Mouse (Mus musculus): ENCODE measurements around the gene Calr.
"Not testable (repeated sequence)": the region's sequence is repeated elsewhere in the genome, so short reads cannot be mapped to it uniquely, and the experiment has no call there.

Calr gene

DNA sequence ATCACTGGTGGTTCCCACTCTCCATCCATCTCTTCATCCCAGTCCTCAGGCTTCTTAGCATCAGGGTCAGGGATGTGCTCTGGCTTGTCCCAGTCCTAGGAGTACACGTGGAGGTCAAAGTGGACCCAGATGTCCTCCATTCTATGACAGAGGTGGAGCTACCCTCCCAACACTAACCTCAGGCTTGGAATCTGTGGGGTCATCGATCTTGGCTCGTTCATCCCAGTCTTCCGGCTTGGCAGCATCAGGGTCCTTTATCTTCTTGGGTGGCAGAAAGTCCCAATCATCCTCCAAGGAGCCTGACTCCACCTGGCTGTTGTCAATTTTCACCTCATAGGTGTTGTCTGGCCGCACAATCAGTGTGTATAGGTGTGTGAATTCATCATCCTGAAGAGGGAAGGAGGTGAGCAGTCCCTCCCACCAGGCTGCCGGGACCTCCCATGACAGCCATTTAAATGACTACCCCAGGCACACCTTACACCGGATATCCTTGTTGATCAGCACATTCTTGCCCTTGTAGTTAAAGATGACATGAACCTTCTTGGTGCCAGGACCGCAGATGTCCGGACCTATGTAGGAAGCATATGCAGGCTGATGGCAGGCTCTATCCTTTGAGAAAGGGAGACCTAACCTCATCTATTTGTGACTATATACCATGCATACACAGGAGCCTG lies 2.2 kb downstream of the Calr start:
- DNase-seq = no peak

DNA sequence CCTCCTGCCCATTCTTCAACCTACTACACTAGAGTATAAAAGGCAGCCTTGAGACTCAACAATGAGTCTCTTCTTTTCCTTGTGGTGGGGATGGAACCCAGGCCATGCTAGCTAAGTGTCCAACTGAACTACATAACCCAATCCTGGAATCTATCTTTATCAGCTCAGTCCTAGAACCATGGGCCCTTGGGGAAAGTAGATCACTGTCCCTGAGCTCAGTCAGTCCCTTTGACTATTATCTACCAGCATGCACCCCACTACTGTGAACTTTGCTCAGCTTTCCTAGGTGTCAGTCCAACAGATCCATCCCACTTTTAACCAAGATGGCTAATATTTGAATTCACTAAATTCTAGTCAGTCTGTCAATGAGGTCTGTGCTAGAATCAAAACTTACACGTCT lies 5.2 kb downstream of the Calr start:
- DNase-seq = no peak

DNA sequence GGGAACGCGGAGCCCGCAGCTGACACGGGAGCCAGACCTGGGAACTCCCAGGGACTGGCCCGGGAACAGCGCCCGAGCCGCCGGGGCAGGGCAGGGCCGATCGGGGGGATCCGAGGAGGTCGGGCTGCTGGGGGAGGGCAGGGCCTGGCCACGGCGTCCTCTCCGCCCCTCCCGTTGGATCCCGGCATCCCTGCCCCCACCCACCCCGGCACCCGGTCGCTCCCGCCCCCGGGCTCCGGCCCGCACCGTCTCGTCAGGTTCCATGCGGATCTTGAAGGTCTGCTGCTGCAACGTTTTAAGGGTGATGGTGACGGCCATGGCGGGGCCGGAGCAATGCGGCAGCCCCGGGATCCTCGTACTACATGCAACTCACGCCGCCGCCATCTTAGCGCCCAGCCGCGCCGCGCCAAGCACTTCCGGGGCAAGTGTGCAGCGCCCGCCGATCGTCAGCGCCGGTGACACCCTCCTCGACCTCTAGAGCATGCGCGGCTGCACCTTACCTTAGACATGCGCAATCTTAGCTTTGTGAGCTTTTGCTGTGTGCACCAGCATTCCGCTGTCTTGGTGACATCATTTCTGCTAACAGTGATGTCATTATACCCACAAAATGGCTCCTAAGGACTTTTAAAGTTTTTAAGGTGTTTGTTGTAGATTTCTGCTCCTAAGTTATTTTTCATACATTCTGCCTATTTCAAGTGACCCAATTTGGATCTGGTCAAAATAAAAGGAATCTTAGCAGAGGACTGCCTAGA lies 6.3 kb downstream of the Calr start, which contains the start of gene Rad23a:
TSS of gene Rad23a (minus strand) at position 418 of the 752 bp plus-strand sequence.
- peak; percentile 80 to 83 for DNase-seq

DNA sequence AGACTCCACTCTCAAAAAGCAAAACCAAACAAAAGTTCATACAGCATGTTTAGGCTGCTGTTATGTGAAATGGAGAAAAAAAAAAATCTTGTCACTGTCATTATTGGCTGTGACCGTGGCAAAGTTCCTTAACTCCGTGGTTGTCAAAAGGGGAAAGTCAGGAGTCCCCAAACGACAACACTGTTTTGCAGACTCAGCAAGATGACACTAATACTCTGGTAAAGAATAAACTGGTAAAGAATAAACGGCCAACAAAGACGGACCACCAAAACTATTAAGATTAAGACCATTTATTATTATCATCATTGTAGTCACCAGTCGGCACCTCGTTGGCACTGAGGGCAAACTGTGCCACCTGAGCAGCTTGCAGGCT lies 6.9 kb downstream of the Calr start:
- DNase-seq = no peak

DNA sequence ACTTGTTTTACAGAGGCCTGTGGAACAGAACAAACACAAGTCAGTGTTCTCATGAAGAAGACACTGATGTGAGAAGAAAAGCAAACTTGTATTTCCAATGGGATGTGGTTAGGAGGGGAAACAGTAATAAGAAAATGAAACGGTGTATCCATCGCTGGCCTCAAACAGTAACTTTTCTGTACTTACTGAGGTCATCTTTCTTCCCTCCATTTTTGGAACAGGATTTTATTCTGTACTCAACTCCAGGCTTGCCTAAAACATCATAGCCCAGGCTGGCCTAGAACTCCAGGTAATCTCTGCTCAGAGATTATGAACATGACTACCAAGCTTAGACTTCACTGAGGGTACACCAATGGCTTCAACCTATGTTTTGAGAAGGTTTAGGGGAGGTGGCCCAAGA lies 7.3 kb downstream of the Calr start:
- no peak for DNase-seq

DNA sequence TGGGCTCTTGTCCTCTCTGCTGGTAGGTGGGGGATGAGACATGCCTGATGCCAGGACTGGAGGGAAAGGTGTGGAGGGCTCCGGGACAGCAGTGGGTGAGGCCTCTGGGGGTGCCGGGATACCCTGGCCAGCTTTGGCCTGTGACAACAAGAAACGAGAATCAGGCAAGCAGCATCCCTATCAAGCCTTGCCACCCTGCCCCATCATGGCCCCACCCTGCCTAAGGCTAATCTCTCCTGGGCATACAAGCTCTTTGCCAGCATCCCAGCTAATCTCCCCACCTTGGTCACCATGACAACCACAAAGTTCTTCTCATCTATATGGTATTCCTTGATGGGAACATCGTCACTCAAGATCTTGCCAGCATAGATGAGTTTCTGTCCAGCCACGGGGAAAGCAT lies 8.2 kb downstream of the Calr start:
- DNase-seq = no peak

DNA sequence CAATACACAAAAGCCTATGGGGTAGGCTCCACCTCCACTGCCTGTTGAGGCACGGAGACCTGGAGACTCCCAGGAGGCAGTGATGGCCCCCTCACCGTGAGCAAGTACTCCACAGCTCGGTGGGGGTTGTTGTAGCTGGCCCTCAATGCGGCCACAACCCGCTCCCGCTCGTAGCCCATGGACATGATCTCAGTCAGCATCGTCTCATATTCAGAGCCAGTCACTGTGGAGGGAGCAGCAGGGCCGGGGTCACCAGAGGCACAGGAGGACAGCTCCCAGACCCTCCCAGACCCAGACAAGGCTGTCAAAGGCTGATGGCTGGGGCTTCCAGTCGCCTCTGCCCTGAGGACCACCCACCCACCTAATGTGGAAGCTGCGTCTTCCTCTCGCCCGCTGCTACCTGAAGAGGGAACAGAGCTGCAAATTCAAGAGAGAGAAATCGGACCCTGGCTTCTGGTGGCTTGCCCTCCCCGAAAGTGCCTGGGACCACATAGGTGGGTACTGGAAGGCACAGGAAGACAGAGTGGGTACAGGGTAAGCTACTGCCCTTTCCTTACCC lies 8.7 kb downstream of the Calr start:
- DNase-seq = no peak

DNA sequence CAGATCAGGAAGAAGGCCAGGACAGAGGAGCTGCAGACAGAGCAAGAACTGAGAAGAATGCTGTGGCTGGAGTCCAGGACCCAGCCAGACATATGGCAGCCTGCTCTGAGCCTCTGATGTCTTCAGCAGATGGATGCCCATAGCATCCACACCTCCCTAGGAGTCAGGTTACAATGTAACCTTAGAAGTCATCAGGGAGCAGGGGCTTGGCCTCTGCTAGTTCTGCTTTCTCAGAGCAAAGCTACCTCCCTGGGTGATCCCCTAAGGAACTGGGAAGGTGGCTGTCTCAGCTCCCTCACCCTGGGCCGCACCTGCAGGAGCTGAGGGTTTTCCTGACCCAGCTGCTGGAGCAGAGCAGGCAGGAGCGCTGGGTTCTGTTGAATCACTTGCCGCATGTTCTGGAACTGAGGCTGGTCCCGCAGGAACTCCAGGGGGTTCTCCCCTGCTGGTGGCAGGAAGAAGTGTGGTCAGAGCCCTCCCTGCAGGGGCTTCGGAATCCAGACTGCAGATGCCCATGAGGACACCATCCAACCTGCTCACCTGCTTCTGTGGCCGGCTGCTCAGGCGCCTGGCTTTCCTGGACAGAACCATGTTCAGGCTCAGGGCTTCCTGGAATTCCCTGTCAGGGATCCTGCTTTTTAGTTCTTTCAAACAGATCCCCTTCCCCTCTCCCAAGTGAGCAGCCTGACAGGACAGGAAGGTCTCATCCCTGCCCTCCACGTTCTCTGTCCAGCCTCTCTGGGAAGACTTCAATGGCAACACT lies 9.4 kb downstream of the Calr start:
- DNase-seq = no peak

DNA sequence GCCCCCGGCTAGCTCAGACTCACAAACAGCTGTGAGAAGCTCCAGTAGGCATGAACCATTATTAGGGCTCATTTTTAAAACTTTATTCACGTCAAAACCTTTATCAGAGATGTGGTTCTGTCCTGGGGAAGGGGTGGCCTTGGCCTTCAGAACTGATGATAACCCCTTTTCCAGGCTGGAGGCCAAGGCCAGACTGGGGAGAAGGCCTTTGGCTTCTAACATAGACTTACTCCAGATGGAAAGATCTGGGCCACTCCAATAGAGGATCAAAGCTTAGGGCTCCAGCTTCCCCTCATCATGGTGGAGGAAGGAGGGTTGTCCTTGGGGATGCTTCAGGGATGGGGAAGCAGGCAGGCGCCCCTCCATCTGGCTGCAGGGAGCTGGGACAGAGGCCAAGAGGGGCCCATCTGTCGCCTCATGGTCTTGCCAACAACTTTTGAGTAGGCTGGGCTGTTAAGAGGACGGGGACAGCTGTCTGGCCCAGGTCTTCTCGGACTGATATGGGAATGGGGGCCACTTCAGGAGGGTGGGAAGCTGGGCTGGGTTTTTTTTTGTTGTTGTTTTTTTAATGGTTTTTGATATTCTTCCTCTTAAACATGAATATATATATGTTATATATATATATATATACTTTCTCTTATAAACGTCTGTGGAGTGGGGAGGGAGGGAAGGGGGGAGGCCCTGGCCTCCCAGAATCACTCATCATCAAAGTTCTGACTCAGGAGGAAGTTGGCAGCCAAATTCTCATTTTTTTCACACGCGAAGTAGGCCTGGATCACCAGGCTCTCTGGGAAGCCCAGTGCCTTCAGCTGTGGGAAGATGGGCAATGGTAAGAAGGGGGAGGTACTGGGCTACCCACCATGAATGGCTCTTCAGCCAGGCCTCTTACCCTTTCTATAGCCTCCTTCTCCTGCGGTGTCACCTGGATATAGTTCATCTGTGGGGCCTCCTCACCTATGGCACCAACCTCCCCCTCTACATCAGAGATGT lies 11.6 kb downstream of the Calr start:
- no peak for DNase-seq

DNA sequence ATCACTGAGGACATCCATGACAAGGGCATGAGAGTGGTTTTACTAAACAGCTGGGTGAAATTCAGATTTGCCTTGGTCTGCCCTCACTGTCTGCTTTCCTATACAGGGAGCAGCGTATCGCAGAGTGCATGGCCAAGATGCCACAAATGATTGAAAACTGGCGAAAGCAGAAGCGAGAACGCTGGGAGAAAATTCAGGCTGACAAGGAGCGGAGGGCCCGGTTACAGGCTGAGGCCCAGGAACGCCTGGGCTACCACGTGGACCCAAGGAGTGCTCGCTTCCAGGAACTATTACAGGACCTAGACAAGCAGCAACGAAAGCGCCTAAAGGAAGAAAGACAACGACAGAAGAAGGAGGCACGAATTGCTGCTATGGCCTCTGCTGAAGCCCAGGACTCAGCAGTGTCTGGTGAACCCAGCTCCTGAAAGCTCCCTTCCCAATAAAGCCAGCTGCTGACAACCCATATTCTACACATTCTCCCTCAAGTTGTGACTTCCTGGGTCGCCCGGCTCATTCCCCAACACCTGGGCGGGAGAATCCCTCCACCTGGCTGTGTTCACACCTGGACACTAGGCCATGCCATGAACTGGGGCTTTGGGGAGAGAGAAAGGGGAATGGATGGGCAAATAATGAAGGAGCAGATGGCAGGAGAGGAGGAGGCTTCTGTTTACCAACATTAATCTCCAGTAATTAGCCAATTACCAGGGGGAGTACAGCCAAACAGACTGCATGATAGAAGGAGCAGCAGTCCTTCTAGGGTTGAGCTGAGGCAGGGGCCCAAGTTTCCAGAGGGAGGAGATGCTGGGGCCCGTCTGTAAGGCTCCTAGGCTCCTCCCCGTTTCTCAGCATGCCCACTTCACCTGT lies 12.5 kb downstream of the Calr start:
- no peak for DNase-seq

DNA sequence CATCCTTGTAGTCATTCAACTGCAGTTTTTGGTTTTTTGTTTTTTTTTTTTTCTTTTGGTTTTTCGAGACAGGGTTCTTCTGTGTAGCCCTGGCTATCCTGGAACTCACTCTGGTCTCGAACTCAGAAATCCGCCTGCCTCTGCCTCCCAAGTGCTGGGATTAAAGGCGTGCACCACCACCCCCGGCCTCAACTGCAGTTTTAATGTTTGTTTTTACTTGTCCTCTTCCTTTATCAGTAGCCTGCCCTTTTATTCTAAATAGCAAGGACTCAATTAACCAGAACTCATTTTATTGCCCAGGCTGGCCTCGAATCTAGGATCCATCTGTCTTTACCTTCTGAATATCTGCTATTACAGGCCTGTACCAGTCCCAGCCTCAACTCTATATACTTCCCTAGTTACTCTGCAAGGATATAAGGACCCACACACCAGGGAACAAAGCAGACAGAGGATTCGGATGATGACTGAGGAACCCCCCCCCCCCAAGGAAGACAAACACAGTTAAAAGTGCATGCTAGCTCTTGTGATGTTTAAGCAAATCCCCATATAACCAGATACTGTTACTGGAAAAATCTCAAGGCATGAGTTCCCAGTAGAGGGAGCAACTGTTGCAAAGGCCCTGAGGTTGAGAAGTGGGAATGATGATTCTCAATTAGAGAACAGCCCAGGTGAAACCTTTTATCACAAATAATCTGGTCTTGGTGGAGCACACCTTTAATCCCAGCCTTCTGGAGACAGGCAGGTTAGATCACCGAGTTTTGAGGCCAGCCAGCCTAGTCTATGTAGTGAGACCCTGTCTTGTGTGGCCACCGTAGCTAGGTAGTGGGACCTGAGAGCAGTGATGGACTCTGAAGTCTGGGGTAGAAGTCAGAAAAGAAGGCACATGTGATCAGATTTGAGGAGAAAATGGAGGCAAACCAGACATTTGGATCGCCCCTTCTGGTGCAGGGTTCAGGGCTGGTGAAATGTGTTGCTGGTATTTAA lies 13.7 kb downstream of the Calr start:
- no peak for DNase-seq

DNA sequence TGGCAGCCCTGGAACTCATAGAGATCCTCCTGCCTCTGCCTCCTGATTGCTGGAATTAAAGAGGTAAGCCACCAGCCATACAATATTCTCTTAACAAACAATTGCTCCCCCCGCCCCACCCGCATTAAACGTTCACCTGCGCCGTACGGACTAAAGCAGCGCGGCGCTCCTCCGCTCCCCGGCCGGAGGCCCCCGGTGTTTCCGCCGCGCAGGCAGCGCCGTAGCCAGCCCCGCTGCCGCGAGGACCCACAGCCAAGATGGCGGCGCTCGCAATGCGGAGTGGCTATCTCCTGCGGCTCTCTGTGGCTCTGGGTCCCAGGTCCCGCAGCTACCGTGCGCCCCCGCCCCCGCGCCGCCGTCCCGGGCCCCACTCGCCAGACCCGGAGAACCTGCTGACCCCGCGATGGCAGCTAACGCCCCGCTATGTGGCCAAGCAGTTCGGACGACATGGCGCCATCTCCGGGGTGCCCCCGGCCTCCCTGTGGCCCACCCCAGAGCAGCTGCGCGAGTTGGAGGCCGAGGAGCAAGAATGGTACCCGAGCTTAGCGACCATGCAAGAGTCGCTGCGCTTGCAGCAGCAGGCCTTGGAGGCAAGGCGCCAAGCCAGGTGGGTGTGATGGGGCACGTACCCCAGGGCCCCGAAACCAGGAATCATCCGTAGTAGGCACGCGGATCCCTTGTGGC lies 14.6 kb downstream of the Calr start:
- DNase-seq = peak; percentile 71 to 87

DNA sequence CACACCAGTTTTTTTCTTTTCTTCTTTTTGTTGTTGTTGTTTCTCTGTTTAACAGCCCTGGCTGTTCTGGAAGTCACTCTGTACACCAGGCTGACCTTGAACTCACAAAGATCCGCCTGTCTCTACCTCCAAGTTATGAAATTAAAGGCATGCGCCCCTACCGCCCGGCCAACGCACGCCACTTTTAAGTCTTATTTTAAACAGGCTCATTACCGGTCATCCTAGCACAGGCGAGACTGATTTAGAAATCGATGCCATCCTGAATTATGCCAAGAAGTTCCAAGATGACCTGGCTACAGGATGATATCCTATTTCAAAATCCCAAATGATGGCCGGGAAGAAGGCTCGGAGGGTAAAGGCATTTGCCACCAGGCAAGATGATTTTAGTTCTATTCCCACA lies 15.2 kb downstream of the Calr start, which contains the start of gene Gadd45gip1:
TSS of gene Gadd45gip1 (plus strand) at position 33 of the 400 bp plus-strand sequence.
- peak; percentile 40 to 61 for DNase-seq

DNA sequence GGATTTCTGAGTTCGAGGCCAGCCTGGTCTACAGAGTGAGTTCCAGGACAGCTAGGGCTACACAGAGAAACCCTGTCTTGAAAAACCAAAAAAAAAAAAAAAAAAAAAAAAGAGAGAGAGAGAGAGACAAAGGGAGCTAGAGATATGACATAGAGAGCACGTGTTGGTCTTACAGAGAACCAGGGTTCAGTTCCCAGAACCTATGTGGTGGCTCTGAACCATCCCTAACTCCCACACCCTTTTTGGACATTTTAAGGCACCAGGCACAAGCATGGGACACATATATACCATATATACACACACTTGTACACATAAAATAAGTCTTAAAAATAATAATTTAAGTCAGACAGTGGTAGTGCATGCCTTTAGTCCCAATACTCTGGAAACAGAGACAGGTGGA lies 20.2 kb downstream of the Calr start:
- not testable (repeated sequence) for DNase-seq

DNA sequence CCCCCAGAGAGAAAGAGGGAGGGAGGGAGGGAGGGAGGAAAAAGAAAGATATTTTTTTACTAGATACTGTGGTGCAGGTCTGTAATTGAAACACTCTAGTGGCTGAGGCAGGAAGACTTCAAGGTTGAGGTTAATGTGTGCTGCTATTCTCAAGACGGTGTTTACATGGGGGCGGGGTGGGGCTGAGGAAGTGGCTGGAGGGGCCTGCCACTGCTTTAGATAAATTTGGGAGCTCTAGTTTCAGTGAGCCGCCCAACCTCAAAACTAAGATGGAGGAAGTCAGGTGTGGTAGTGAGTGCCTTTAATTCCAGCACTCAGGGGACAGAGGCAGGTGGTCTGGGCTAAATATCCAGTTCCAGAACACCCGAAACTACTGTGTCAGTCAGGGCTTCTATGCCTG lies 21.1 kb downstream of the Calr start:
- peak; percentile 41 to 51 for DNase-seq

DNA sequence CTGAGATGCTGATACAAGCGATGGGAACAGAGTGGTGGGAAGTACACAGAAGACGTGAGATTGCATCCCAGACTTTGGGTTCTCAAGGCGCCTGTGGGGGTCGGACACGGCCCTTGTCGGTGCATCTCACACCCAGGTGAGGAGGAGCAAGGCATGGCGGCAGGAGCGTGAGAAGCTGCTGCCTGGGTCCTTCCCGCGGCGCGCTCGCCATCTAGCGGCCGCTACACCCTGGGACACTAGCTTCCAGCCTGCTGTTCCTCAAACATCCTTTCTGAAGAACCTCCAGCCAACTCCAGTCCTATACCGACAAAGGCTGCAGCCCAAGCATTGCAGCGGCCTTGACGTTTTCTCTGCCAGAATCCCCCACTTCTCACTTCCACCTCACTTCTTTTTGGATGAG lies 23.1 kb downstream of the Calr start:
- peak; percentile 36 to 63 for DNase-seq

DNA sequence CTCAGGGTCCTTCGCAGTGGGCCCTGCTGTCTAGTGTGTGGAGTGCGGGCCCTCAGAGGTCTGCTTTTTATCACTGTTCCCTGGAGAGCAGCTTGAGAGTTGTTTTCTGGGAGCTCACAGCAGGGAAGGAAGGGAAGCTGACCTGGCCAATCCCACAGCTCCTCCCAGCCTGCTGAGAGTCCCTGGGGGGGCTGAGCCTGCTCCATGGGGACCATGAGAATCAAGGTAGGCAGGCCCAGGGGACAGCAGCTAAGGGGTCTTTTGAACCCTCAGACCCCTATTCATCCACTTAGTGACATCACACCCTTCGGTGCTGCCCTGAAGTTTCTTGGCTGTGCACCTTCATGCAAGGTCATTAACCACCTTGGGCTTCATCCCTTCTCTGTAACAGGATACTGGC lies 24.0 kb downstream of the Calr start, which contains the start of gene Dand5:
TSS of gene Dand5 (minus strand) at position 101 of the 400 bp plus-strand sequence.
- DNase-seq = no peak

DNA sequence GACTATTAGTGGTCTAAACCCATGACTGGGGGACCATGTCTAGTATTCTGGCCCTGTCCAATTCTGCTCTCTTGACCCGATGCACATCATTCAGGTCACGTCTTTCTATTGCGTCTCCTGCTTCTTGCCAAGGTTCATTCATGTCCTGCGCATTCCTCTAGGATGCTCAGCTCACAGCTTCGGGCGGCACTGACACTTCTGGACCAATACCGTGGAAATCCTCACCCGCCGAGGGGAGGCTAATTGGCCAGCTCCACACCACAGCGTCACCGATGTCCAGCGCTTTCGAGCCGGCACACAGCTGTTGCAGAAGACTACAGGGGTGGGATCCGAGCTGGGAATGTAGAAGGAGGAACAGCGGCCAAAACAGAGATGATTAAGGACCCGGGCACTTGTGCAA lies 30.6 kb downstream of the Calr start:
- DNase-seq = no peak

DNA sequence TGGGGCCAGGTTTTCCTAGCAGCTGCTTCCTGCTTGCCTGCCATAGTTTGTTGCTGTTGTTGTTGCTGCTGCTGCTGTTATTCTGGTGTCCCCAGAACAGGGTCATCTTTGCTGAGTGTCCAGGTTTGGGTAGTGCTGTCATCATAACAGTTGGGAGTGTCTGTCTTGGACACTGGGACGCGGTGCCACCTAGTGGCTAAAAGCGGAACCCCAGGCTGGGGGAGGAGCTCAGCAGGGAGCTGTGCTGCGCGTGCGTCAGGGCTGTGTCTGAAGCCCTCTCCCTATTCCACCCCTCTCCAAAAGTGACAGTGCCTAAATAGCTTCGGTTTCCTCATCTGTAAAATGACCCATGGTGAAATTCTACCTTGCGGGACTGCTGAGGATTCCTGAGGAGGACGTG lies 31.2 kb downstream of the Calr start:
- peak; percentile 82 to 97 for DNase-seq
